In the genomic region with DNA sequence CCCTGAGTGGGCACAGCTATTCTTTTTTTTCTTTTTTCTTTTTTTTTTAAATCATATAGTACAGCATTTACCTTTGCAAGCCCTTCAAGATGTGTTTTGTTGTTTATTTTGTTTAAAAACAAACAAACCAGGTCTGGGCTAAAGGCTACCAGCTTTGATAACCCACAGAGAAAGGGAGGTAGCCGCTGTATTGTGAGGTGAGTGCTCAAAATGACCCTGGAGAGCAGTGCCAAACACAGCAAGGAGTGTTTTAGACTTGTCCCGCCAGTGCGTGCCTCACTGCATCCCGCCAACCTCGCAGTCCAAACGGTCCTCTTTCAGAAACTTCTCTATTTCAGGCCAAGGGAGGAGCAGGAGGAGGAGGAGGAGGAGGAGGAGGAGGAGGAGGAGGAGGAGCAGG, we compare ENCODE assay signal across 11 mouse cellular contexts.
DNase-seq lines count a peak whose midpoint lies in the region; ATAC-seq and TF ChIP-seq lines count a peak whose summit lies in the region.
"Had no signal": no experiment of that assay in that cellular context is flagged by ENCODE, and none has a peak within 500 bp of the region (broad histone marks: within the 10 kb centered on the region; RNA-seq: fewer than 3 reads in every experiment).

No protein-coding gene starts in this region.

- peak overlapping the region; percentile 81 for H3K27ac ChIP-seq in kidney, embryonic 15.5 days
- H3K27ac ChIP-seq in intestine, embryonic 16.5 days (ENCODE audit: low read length) = peak overlapping the region; percentile 91
- H3K27ac ChIP-seq in midbrain, embryonic 15.5 days = no peak overlapping the region
- H3K27ac ChIP-seq: limb, embryonic 13.5 days; neural tube, embryonic 12.5 days had no signal

- H3K9me3 ChIP-seq in kidney, embryonic 15.5 days (replicated peaks) = no peaks in the 10 kb centered on the region
- no peaks in the 10 kb centered on the region for H3K9me3 ChIP-seq in intestine, embryonic 16.5 days (ENCODE audit: control insufficient read depth, low read length)
- no peaks in the 10 kb centered on the region for H3K9me3 ChIP-seq in midbrain, embryonic 15.5 days
- H3K9me3 ChIP-seq: limb, embryonic 13.5 days; neural tube, embryonic 12.5 days had no signal

- H3K4me1 ChIP-seq in kidney, embryonic 15.5 days = peaks cover 37% of the 10 kb centered on the region
- H3K4me1 ChIP-seq in intestine, embryonic 16.5 days (ENCODE audit: control insufficient read depth, insufficient read depth, low read length) = peaks cover 32% of the 10 kb centered on the region
- H3K4me1 ChIP-seq in midbrain, embryonic 15.5 days = no peaks in the 10 kb centered on the region
- H3K4me1 ChIP-seq: neural tube, embryonic 12.5 days had no signal

- H3K4me3 ChIP-seq in kidney, embryonic 15.5 days (replicated peaks) = no peak overlapping the region
- no peak overlapping the region for H3K4me3 ChIP-seq in intestine, embryonic 16.5 days (ENCODE audit: low read length)
- no peak overlapping the region for H3K4me3 ChIP-seq in midbrain, embryonic 15.5 days
- H3K4me3 ChIP-seq: limb, embryonic 13.5 days; neural tube, embryonic 12.5 days had no signal

- ATAC-seq in kidney, embryonic 15.5 days (replicated peaks; ENCODE audit: low FRiP score) = no peak
- ATAC-seq in intestine, embryonic 16.5 days = no peak
- 0 out of 2 replicates have a peak, but pooled peaks have one; percentile 6 for ATAC-seq in megakaryocyte, adult 5-6 weeks (ENCODE audit: poor library complexity, severe bottlenecking)
- no peak for ATAC-seq in midbrain, embryonic 15.5 days (replicated peaks)

- H3K4me2 ChIP-seq in kidney, embryonic 15.5 days = no peak overlapping the region
- H3K4me2 ChIP-seq in intestine, embryonic 16.5 days (ENCODE audit: low read depth, low read length) = no peak overlapping the region
- no peak overlapping the region for H3K4me2 ChIP-seq in midbrain, embryonic 15.5 days
- H3K4me2 ChIP-seq: limb, embryonic 13.5 days; neural tube, embryonic 12.5 days had no signal

- WGBS in kidney, embryonic 15.5 days = 25% methylated on average over 6 of the region's 6 CpGs
- WGBS in intestine, embryonic 16.5 days = 38% methylated on average over 6 of the region's 6 CpGs
- 70% methylated on average over 6 of the region's 6 CpGs for WGBS in midbrain, embryonic 15.5 days

- H3K36me3 ChIP-seq in kidney, embryonic 15.5 days = no peaks in the 10 kb centered on the region
- no peaks in the 10 kb centered on the region for H3K36me3 ChIP-seq in intestine, embryonic 16.5 days (ENCODE audit: control insufficient read depth, insufficient read depth, low read length)
- no peaks in the 10 kb centered on the region for H3K36me3 ChIP-seq in midbrain, embryonic 15.5 days (replicated peaks)
- H3K36me3 ChIP-seq: limb, embryonic 13.5 days; neural tube, embryonic 12.5 days had no signal

- H3K9ac ChIP-seq in kidney, embryonic 15.5 days = no peak overlapping the region
- no peak overlapping the region for H3K9ac ChIP-seq in intestine, embryonic 16.5 days (ENCODE audit: low read depth, low read length)
- H3K9ac ChIP-seq in midbrain, embryonic 15.5 days = no peak overlapping the region
- H3K9ac ChIP-seq: limb, embryonic 13.5 days; neural tube, embryonic 12.5 days had no signal

- TF ChIP-seq POLR2A in brain, embryonic 14.5 days (IDR thresholded peaks at IDR 0.05; ENCODE audit: borderline replicate concordance, extremely low read depth, insufficient read depth, insufficient read length, poor library complexity, severe bottlenecking) = no peak

- TF ChIP-seq CTCF in brain, embryonic 14.5 days (IDR thresholded peaks at IDR 0.05; ENCODE audit: borderline replicate concordance, extremely low read depth, insufficient read depth, insufficient read length) = no peak

- DNase-seq in kidney, postnatal 14 days = no peak
- DNase-seq in brain, embryonic 14.5 days (ENCODE audit: low read depth) = peak; percentile 21
- no peak for DNase-seq in embryo, embryonic 9.5 days (ENCODE audit: extremely low spot score)
- no peak for DNase-seq in right cerebral cortex, adult 18-20 months
- DNase-seq: cerebellum, postnatal 25 days had no signal

- no peaks in the 10 kb centered on the region for H3K27me3 ChIP-seq in kidney, embryonic 15.5 days
- no peaks in the 10 kb centered on the region for H3K27me3 ChIP-seq in intestine, embryonic 16.5 days (replicated peaks; ENCODE audit: control insufficient read depth, insufficient read depth, low read length)
- no peaks in the 10 kb centered on the region for H3K27me3 ChIP-seq in midbrain, embryonic 15.5 days (replicated peaks)
- H3K27me3 ChIP-seq: limb, embryonic 13.5 days; neural tube, embryonic 12.5 days had no signal
